Mouse (Mus musculus) C2C12 (cell line): ENCODE measurements around the gene Mbnl2.

Source experiments
- CTCF ChIP-seq: IDR thresholded peaks from one replicate; pipeline ENCODE4 v1.5.1; 2011; ENCODE audit not compliant: control insufficient read depth, insufficient read depth, insufficient read length
- FOSL1 ChIP-seq: IDR thresholded peaks from one replicate; pipeline ENCODE4 v1.8.0; 2011; ENCODE audit warnings: mild to moderate bottlenecking, low read length; ENCODE audit not compliant: poor library complexity, insufficient read depth, severe bottlenecking
- MAX ChIP-seq: IDR thresholded peaks from one replicate; pipeline ENCODE4 v1.6.1; 2011; ENCODE audit warnings: mild to moderate bottlenecking, control low read depth

GRCm38 (mm10) chr14:120296231-120297006, 20.9 kb downstream of the Mbnl2 start:
- TF ChIP-seq CTCF (no peak), MAX (no peak), FOSL1 (no peak)
